Mouse (Mus musculus) adrenal gland, postnatal 10 days (tissue): ENCODE data around the gene Dnah12. TPM values are rescaled to one million over a fixed set of nuclear protein-coding genes. Genes with fewer than 3 reads are reported as not detected.
"Not testable (repeated sequence)": the region's sequence is repeated elsewhere in the genome, so short reads cannot be mapped to it uniquely, and the experiment has no call there.

Experiments
- DNase-seq: peaks from one replicate; pipeline ENCODE4 v3.0.0; 2021; ENCODE audit warnings: mixed read lengths
- total RNA-seq, 2 experiments: library from RNA; stranded (reverse); gene quantifications; 2 replicates each; pipeline ENCODE4 v1.2.3; 2021

Gene Dnah12
- total RNA-seq, 2 experiments from 2014 or later: 0.03 TPM; not detected in 1

GRCm38 (mm10) chr14:26719696-26720095, 26.6 kb downstream of the Dnah12 start:
- not testable (repeated sequence) for DNase-seq

GRCm38 (mm10) chr14:26724898-26725297, 31.8 kb downstream of the Dnah12 start:
- no peak for DNase-seq

GRCm38 (mm10) chr14:26758566-26758965, 65.5 kb downstream of the Dnah12 start:
- DNase-seq: no peak

- DNase-seq: no peak
Measured at GRCm38 (mm10) chr14:26764827-26765226, 71.8 kb downstream of the Dnah12 start.

GRCm38 (mm10) chr14:26768195-26768594, 75.1 kb downstream of the Dnah12 start:
- DNase-seq: no peak

GRCm38 (mm10) chr14:26773536-26773935, 80.5 kb downstream of the Dnah12 start:
- DNase-seq: no peak

GRCm38 (mm10) chr14:26783731-26784130, 90.7 kb downstream of the Dnah12 start:
- DNase-seq: no peak

GRCm38 (mm10) chr14:26785695-26786094, 92.6 kb downstream of the Dnah12 start:
- peak; percentile 14 for DNase-seq

GRCm38 (mm10) chr14:26794431-26794830, 101.4 kb downstream of the Dnah12 start:
- DNase-seq: no peak

- no peak for DNase-seq
Measured at GRCm38 (mm10) chr14:26798330-26798729, 105.3 kb downstream of the Dnah12 start.

- no peak for DNase-seq
Measured at GRCm38 (mm10) chr14:26799286-26799685, 106.2 kb downstream of the Dnah12 start.

- DNase-seq: no peak
Measured at GRCm38 (mm10) chr14:26805500-26805899, 112.4 kb downstream of the Dnah12 start.

- no peak for DNase-seq
Measured at GRCm38 (mm10) chr14:26812734-26813133, 119.7 kb downstream of the Dnah12 start.

- DNase-seq: no peak
Measured at GRCm38 (mm10) chr14:26813871-26814270, 120.8 kb downstream of the Dnah12 start.

- no peak for DNase-seq
Measured at GRCm38 (mm10) chr14:26814908-26815307, 121.8 kb downstream of the Dnah12 start.

- DNase-seq: no peak
Measured at GRCm38 (mm10) chr14:26816785-26817184, 123.7 kb downstream of the Dnah12 start.

- DNase-seq: no peak
Measured at GRCm38 (mm10) chr14:26826020-26826419, 132.9 kb downstream of the Dnah12 start.

- DNase-seq: no peak
Measured at GRCm38 (mm10) chr14:26853053-26853452, 160.0 kb downstream of the Dnah12 start.

- no peak for DNase-seq
Measured at GRCm38 (mm10) chr14:26854066-26854465, 161.0 kb downstream of the Dnah12 start.

- peak; percentile 23 for DNase-seq
Measured at GRCm38 (mm10) chr14:26858364-26858763, 165.3 kb downstream of the Dnah12 start.

- no peak for DNase-seq
Measured at GRCm38 (mm10) chr14:26859024-26859423, 165.9 kb downstream of the Dnah12 start.

GRCm38 (mm10) chr14:26867356-26867755, 174.3 kb downstream of the Dnah12 start:
- no peak for DNase-seq

- no peak for DNase-seq
Measured at GRCm38 (mm10) chr14:26868299-26868698, 175.2 kb downstream of the Dnah12 start.

GRCm38 (mm10) chr14:26878756-26879155, 185.7 kb downstream of the Dnah12 start:
- DNase-seq: no peak

- no peak for DNase-seq
Measured at GRCm38 (mm10) chr14:26879976-26880375, 186.9 kb downstream of the Dnah12 start.
